Mouse (Mus musculus): ENCODE measurements at regions not wholly inside any gene's neighbourhood (a gene's known extent, or its start where the extent isn't known, plus 50 kb on each side); places are given as distances from the start of the nearest gene placed in this dataset.

GRCm38 (mm10) chr17:49149896-49150295, 217.7 kb downstream of the Lrfn2 start:
- TF ChIP-seq CTCF (IDR thresholded peaks at IDR 0.05; ENCODE audit: control insufficient read depth, insufficient read depth, insufficient replicate concordance, low read depth, low read length) (no peak), POLR2A (IDR thresholded peaks at IDR 0.05; ENCODE audit: control insufficient read depth, low read depth, low read length) (no peak)

All from testis, adult 2 months (tissue).